Mouse (Mus musculus): ENCODE results near the gene Dchs1. TPM values are rescaled to one million over a fixed set of nuclear protein-coding genes. Genes with fewer than 3 reads are reported as not detected.

Gene Dchs1
- polyA plus RNA-seq, 1 experiment from 2014 or later = 8.3 TPM

DNA sequence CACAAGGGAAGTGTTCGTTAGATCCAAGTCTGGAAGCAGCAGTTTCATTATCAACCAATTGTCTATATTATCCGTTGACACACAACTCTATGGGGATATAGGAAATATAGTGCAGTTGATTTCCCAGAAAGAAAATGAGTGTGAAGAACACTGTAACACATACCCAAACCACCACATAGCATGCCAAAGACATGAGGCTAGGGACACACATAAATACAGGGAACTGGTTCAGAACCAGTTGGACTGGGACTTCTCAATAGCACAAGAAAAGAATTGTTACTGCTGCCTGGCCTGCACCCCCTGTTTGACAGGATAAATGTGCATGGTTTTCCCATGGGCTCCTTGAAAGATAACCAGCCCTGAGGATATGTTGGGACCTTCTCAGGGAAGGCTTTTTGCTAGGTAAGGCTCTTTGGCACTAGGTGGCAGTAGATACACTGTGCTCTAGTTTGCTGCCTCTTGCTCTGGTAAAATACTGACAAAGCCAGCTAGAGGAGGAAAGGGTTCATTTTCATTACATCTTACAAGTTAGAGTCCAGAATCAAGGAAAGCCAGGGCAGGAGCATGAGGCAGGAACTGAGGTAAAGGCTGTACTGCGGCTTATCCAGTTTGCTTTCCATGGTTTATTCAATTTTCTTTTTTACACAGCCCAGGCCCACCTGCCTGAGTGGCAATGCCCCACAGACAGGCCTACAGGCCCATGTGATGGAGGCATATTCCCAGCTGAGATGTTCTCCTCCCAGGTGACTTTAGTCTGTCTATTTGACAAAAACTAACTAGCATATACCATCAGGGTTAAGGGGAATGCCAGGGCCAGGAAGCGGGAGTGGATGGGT, 61.1 kb downstream of the Dchs1 start:
- Histone ChIP-seq H3K4me1 (ENCODE audit: control insufficient read depth in 2 of 2, insufficient read depth in 2 of 2, low read length in 2 of 2) (no peaks in the 10 kb centered on the region), H3K27ac (replicated peaks in 1 of 2; ENCODE audit: control insufficient read depth in 1 of 2, insufficient read depth in 1 of 2, low read depth in 2 of 2, low read length in 2 of 2) (no peak overlapping the region), H3K4me2 (ENCODE audit: low read length) (no peak overlapping the region), H3K9ac (ENCODE audit: low read length) (no peak overlapping the region), H3K27me3 (ENCODE audit: control insufficient read depth, insufficient read depth, low read length) (no peaks in the 10 kb centered on the region), H3K36me3 (ENCODE audit: control insufficient read depth, insufficient read depth, low read length) (peaks cover 19% of the 10 kb centered on the region), H3K4me3 (ENCODE audit: control insufficient read depth in 1 of 2, insufficient read depth in 1 of 2, low read depth in 1 of 2, low read length in 2 of 2) (no peak overlapping the region), H3K9me3 (ENCODE audit: control insufficient read depth, low read length) (no peaks in the 10 kb centered on the region)
- no peak for ATAC-seq (ENCODE audit: insufficient number of reproducible peaks, insufficient read depth, low FRiP score, low read depth)
- 83% methylated on average over 4 of the region's 4 CpGs for WGBS

DNA sequence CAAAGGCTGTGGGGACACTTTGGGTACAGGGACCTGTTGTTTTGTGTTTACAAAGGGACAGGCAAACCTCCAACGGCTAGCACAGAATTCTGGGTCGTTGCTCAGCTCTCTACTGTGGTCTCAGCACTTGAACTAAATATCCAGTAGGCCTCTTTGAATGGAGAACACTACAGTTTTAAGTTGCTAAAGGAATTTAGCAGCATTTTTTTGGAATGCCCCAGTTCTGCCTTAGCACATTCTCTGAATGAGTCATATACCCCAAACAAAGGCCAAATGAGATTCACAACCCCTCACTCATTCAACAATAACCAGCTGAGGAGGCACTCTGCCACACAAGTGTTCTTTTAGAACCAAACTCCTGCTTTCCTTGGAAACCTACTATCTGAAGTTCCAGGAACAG, 65.5 kb downstream of the Dchs1 start:
- Histone ChIP-seq H3K27ac (replicated peaks in 1 of 2; ENCODE audit: control insufficient read depth in 1 of 2, insufficient read depth in 1 of 2, low read depth in 2 of 2, low read length in 2 of 2) (no peak overlapping the region), H3K9me3 (ENCODE audit: control insufficient read depth, low read length) (no peaks in the 10 kb centered on the region), H3K27me3 (ENCODE audit: control insufficient read depth, insufficient read depth, low read length) (no peaks in the 10 kb centered on the region), H3K4me2 (ENCODE audit: low read length) (no peak overlapping the region), H3K4me1 (ENCODE audit: control insufficient read depth in 2 of 2, insufficient read depth in 2 of 2, low read length in 2 of 2) (no peaks in the 10 kb centered on the region), H3K36me3 (ENCODE audit: control insufficient read depth, insufficient read depth, low read length) (no peaks in the 10 kb centered on the region), H3K4me3 (ENCODE audit: control insufficient read depth in 1 of 2, insufficient read depth in 1 of 2, low read depth in 1 of 2, low read length in 2 of 2) (no peak overlapping the region), H3K9ac (ENCODE audit: low read length) (no peak overlapping the region)
- ATAC-seq (ENCODE audit: insufficient number of reproducible peaks, insufficient read depth, low FRiP score, low read depth) = no peak
- 63% methylated on average over 2 of the region's 2 CpGs for WGBS

DNA sequence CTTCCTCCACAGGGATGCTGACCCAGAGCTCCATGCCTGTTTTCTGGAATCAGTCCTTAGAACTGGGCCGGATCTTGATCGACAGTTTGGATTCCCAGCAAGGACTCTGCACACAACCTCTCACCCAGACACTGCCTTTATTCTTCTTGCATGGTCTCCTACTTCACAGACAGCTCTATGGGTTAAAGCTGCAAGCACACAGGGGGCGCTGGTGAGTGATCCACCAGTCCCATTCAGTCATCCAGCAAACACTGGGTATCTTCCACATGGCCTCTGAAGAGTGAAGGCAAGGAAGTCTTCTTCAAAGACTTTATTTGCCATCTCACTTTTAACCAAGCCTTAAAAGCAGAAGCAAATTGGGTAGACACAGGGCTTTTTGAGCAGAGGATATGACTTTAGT, 72.1 kb downstream of the Dchs1 start:
- Histone ChIP-seq H3K4me2 (ENCODE audit: low read length) (no peak overlapping the region), H3K27ac (replicated peaks in 1 of 2; ENCODE audit: control insufficient read depth in 1 of 2, insufficient read depth in 1 of 2, low read depth in 2 of 2, low read length in 2 of 2) (no peak overlapping the region), H3K9ac (ENCODE audit: low read length) (no peak overlapping the region), H3K9me3 (ENCODE audit: control insufficient read depth, low read length) (no peaks in the 10 kb centered on the region), H3K27me3 (ENCODE audit: control insufficient read depth, insufficient read depth, low read length) (no peaks in the 10 kb centered on the region), H3K4me3 (ENCODE audit: control insufficient read depth in 1 of 2, insufficient read depth in 1 of 2, low read depth in 1 of 2, low read length in 2 of 2) (no peak overlapping the region), H3K4me1 (ENCODE audit: control insufficient read depth in 2 of 2, insufficient read depth in 2 of 2, low read length in 2 of 2) (no peaks in the 10 kb centered on the region), H3K36me3 (ENCODE audit: control insufficient read depth, insufficient read depth, low read length) (no peaks in the 10 kb centered on the region)
- WGBS = 61% methylated on average over 3 of the region's 3 CpGs
- no peak for ATAC-seq (ENCODE audit: insufficient number of reproducible peaks, insufficient read depth, low FRiP score, low read depth)

DNA sequence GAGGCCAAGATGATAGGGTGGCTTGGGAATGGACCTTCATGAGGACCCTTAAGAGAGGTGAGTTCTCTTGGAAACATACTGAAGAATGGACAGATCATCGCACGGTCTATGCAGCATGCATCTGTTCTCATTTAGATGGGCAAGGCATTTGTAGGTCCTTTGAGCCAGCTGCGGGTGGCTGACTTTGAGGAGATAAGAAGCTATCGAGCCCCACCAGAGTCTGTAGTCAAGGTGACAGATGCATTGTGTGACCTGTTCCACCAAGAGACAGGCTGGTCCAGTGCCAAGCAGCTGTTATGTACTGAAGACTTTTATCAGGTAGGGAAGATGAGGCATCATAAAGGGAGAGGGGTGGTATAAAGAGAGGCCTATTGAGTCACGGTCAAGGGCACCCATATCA, 78.7 kb downstream of the Dchs1 start:
- Histone ChIP-seq H3K4me3 (ENCODE audit: control insufficient read depth in 1 of 2, insufficient read depth in 1 of 2, low read depth in 1 of 2, low read length in 2 of 2) (no peak overlapping the region), H3K9ac (ENCODE audit: low read length) (no peak overlapping the region), H3K9me3 (ENCODE audit: control insufficient read depth, low read length) (no peaks in the 10 kb centered on the region), H3K27me3 (ENCODE audit: control insufficient read depth, insufficient read depth, low read length) (no peaks in the 10 kb centered on the region), H3K27ac (replicated peaks in 1 of 2; ENCODE audit: control insufficient read depth in 1 of 2, insufficient read depth in 1 of 2, low read depth in 2 of 2, low read length in 2 of 2) (no peak overlapping the region), H3K4me2 (ENCODE audit: low read length) (no peak overlapping the region), H3K36me3 (ENCODE audit: control insufficient read depth, insufficient read depth, low read length) (no peaks in the 10 kb centered on the region), H3K4me1 (ENCODE audit: control insufficient read depth in 2 of 2, insufficient read depth in 2 of 2, low read length in 2 of 2) (no peaks in the 10 kb centered on the region)
- no peak for ATAC-seq (ENCODE audit: insufficient number of reproducible peaks, insufficient read depth, low FRiP score, low read depth)
- 74% methylated on average over 5 of the region's 5 CpGs for WGBS

DNA sequence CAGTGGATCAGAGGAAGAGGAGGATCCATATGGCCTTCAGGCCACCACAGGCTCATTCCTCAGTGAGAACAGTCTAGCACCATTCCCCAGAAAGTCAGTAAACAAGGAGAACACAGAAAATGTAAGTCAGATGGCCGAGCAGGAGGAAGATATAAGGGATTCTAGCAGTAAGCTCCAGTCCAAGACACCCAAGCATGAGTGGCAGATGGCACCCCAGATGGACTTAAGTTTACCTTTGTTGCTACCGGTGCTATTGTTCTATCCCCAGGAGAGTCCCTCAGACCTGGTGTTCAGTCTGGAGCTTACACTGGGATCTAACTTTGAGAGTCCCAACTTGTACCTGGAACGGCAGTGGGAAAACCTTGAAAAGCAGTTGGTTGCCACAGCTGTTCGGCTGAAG, 83.6 kb downstream of the Dchs1 start:
- Histone ChIP-seq H3K4me3 (ENCODE audit: control insufficient read depth in 1 of 2, insufficient read depth in 1 of 2, low read depth in 1 of 2, low read length in 2 of 2) (no peak overlapping the region), H3K27ac (replicated peaks in 1 of 2; ENCODE audit: control insufficient read depth in 1 of 2, insufficient read depth in 1 of 2, low read depth in 2 of 2, low read length in 2 of 2) (no peak overlapping the region), H3K4me2 (ENCODE audit: low read length) (no peak overlapping the region), H3K4me1 (ENCODE audit: control insufficient read depth in 2 of 2, insufficient read depth in 2 of 2, low read length in 2 of 2) (no peaks in the 10 kb centered on the region), H3K9me3 (ENCODE audit: control insufficient read depth, low read length) (no peaks in the 10 kb centered on the region), H3K27me3 (ENCODE audit: control insufficient read depth, insufficient read depth, low read length) (no peaks in the 10 kb centered on the region), H3K36me3 (ENCODE audit: control insufficient read depth, insufficient read depth, low read length) (no peaks in the 10 kb centered on the region), H3K9ac (ENCODE audit: low read length) (no peak overlapping the region)
- no peak for ATAC-seq (ENCODE audit: insufficient number of reproducible peaks, insufficient read depth, low FRiP score, low read depth)
- 83% methylated on average over 4 of the region's 4 CpGs for WGBS

DNA sequence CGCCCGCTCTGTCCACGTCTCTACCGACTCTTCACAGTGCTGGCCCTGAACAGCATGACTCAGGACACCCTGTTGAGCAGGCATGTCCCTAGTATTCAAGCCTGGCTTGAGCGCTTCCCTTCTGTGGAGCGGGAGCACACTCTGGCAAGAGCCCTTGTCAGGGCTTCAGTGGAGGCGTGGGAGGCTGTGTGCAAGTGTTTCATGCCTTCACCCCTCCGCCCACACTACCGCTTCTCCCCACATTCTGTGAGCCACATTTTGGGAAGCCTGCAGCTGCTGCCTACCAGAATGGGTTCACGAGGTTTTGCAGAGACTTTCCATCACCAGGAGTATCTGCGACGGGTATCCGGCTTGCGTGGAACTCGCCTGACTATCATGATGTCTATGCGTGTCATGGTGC, 84.3 kb downstream of the Dchs1 start:
- H3K4me2 ChIP-seq (ENCODE audit: low read length) = no peak overlapping the region
- H3K36me3 ChIP-seq (ENCODE audit: control insufficient read depth, insufficient read depth, low read length) = no peaks in the 10 kb centered on the region
- no peak for ATAC-seq (ENCODE audit: insufficient number of reproducible peaks, insufficient read depth, low FRiP score, low read depth)
- no peak overlapping the region for H3K4me3 ChIP-seq (ENCODE audit: control insufficient read depth in 1 of 2, insufficient read depth in 1 of 2, low read depth in 1 of 2, low read length in 2 of 2)
- H3K4me1 ChIP-seq (ENCODE audit: control insufficient read depth in 2 of 2, insufficient read depth in 2 of 2, low read length in 2 of 2) = no peaks in the 10 kb centered on the region
- H3K27ac ChIP-seq (replicated peaks in 1 of 2; ENCODE audit: control insufficient read depth in 1 of 2, insufficient read depth in 1 of 2, low read depth in 2 of 2, low read length in 2 of 2) = no peak overlapping the region
- H3K9me3 ChIP-seq (ENCODE audit: control insufficient read depth, low read length) = no peaks in the 10 kb centered on the region
- no peaks in the 10 kb centered on the region for H3K27me3 ChIP-seq (ENCODE audit: control insufficient read depth, insufficient read depth, low read length)
- WGBS = 76% methylated on average over 16 of the region's 16 CpGs
- H3K9ac ChIP-seq (ENCODE audit: low read length) = no peak overlapping the region

Other genes with a start within 250 kb of the Dchs1 start
- 60.1 and 64.2 TPM in 2 replicates for gene Smpd1, start 233.3 kb downstream of the Dchs1 start, polyA plus RNA-seq (2014; fragmentation: Nextera tagmentation; extraction: Ambion mirVana)
- 37.3 and 39.6 TPM in 2 replicates for gene Apbb1, start 206.0 kb downstream of the Dchs1 start, polyA plus RNA-seq (2014; fragmentation: Nextera tagmentation; extraction: Ambion mirVana)
- 0.26 TPM in 1 of 2 replicates, not detected in the other for gene Hpx, start 187.5 kb downstream of the Dchs1 start, polyA plus RNA-seq (2014; fragmentation: Nextera tagmentation; extraction: Ambion mirVana)
- gene Trim3, start 154.1 kb downstream of the Dchs1 start, polyA plus RNA-seq (2014; fragmentation: Nextera tagmentation; extraction: Ambion mirVana) = 22.4 and 26.3 TPM in 2 replicates
- 169 and 182 TPM in 2 replicates for gene Timm10b, start 147.6 kb downstream of the Dchs1 start, polyA plus RNA-seq (2014; fragmentation: Nextera tagmentation; extraction: Ambion mirVana)
- gene Arfip2, start 147.2 kb downstream of the Dchs1 start, polyA plus RNA-seq (2014; fragmentation: Nextera tagmentation; extraction: Ambion mirVana) = 49.5 and 51.2 TPM in 2 replicates
- 44.9 and 50.4 TPM in 2 replicates for gene Gm45799, start 147.1 kb downstream of the Dchs1 start, polyA plus RNA-seq (2014; fragmentation: Nextera tagmentation; extraction: Ambion mirVana)
- 0.51 and 0.70 TPM in 2 replicates for gene Dnhd1, start 136.8 kb downstream of the Dchs1 start, polyA plus RNA-seq (2014; fragmentation: Nextera tagmentation; extraction: Ambion mirVana)
- 401 and 404 TPM in 2 replicates for gene Ilk, start 51.1 kb downstream of the Dchs1 start, polyA plus RNA-seq (2014; fragmentation: Nextera tagmentation; extraction: Ambion mirVana)
- gene Rrp8, start 50.3 kb downstream of the Dchs1 start, polyA plus RNA-seq (2014; fragmentation: Nextera tagmentation; extraction: Ambion mirVana) = 19.6 and 22.4 TPM in 2 replicates
- 135 and 159 TPM in 2 replicates for gene Taf10, start 43.3 kb downstream of the Dchs1 start, polyA plus RNA-seq (2014; fragmentation: Nextera tagmentation; extraction: Ambion mirVana)
- gene Tpp1, start 35.4 kb downstream of the Dchs1 start, polyA plus RNA-seq (2014; fragmentation: Nextera tagmentation; extraction: Ambion mirVana) = 89.2 and 104 TPM in 2 replicates
- 206 and 233 TPM in 2 replicates for gene Mrpl17, start 23.4 kb upstream of the Dchs1 start, polyA plus RNA-seq (2014; fragmentation: Nextera tagmentation; extraction: Ambion mirVana)
- 1.1 and 1.2 TPM in 2 replicates for gene Gm4070, start 166.3 kb upstream of the Dchs1 start, polyA plus RNA-seq (2014; fragmentation: Nextera tagmentation; extraction: Ambion mirVana)